Mouse (Mus musculus) lung, adult 18-20 months (tissue): ENCODE measurements around the gene Adora1.

ENCODE experiments used
- DNase-seq, 2 experiments: peaks; one replicate each; pipeline ENCODE4 v3.0.0; 2022; ENCODE audit warnings: mixed read lengths in 2 of 2

Gene Adora1

DNA sequence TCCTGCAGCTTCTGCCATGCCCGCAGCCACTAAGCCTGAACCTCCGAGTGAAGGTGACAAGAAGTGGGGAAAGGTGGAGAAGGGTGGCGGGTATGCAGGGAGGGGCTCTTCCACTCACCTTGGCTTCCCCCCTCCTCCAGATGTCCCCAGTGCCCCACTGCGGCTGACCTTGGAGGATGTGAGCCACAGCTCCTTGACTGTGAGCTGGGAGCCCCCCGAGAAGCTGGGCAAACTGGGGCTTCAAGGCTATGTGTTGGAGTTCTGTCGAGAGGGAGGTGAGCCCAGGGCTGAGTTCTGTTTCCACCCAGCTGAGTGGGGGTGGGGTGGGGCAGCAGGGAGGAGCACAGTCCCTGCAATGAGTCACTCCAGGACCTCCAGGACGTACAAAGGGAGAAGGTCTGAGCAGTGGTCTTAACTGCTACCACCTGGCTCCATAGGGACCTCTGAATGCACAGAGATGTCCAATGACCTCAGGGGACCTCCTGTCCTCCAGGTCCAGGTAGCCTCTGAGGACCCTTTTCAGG is 41.5 kb downstream of the Adora1 start:
- DNase-seq = peak in 1 of 2 experiments; percentile 34

DNA sequence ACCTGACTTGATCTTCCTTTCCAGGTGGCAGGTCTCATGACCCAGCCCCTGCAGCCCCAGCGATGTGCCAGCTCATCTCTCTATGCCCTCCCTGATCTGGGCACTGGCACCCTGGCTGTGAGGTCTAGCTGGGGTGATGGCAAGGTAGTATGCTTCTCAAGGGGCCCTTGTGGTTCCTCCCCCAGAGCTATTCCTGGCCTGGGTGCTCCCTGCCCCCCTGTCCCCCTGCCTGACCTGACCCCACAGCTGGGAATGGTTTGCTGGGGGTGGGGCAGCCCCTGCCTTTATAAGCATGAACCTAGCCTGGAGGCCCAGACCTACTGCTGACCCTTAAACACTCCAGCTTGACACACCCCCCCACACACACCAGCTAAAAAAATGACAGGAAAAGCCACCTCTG is 42.1 kb downstream of the Adora1 start, which contains the start of gene Mybph:
TSS of gene Mybph (plus strand) at position 323 of the 400 bp plus-strand sequence.
- DNase-seq = no peak

DNA sequence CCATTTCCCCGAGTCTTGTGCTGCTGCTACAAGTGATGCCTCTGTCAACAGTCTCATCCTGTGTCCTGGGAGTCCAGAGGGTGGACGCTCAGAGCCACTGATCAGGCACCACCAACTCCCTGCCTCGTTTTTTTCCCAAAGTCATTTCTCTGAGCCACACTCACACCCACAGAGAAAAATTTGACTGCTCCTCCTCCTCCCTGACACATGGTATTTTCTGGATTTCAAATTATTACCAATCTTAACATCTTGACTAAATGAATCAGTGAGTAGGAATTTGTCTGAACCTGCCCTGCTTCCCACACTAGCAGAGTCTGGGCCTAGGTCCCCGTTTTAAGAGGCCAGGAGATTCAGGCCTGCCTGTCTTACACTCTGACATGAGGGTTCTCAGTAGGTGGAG is 43.2 kb downstream of the Adora1 start:
- DNase-seq = no peak

DNA sequence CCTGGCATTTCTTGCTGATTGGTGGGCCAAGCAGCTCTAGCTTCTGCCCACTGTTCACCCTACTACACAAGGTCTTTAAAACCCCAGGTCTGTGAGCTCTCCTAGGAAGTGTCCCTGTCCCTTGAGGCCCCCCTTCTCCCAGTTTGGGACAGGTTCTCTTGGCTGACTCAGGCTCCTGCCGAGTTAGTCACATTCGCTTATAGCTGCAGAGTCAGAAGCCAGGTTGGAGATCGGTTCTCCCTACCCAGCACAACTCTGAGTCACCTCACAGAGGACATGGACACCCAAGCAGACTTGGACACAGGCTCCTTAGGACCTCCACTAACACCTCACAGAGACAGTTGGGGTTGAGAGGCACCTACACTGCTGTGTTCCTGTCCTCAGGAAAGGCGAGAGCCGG is 44.0 kb downstream of the Adora1 start:
- DNase-seq = no peak

DNA sequence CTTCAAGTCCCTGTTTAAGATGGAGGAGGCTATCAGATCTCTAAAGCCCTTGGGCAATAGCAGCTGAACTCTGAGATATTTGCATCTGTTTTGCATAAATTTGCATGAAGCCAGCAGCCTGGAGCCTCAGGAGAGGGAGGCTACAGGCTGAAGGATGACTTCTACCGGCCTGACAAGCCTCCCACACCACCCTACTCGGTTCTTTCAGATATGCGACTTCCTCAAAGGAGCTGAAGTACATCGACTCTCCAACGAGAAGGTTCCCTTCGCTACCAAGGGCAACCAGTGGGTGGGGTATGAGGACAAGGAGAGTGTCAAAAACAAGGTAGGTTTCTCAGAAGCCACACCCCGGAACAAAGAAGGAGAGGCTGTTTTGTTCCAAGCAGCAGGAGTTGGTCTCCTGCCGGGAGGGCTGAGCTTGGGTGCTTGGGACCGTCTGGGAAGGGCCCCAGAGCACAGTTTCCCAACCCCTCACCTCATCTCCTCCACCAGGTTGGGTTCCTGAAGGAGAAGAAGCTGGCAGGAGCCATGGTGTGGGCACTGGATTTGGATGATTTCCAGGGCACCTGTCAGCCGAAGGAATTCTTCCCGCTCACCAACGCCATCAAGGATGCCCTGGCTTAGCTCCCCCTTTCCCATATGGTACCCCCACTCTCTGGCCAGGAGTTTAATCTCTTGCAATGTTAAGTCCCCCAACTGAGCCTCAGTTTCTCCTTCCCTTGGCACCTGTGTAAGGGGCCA is 46.1 kb downstream of the Adora1 start:
- peak; percentile 84 to 89 for DNase-seq

DNA sequence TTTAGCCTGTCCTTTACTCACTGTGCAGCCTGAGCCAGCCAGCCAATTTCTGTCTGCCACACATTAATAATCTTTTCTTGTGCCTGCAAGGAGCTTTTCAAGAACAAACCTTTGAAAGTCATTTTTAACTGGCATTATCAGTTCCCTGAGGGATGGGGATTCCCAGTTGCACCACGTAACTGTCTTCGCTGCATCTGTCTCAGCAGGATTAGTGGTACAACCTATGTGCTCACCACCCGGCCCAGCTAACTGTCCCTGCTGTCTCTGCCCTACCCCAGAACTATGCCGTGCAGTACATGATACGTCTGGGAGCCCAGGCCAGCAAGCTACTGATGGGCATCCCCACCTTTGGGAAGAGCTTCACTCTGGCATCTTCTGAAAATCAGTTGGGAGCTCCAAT is 47.0 kb downstream of the Adora1 start:
- DNase-seq = no peak

DNA sequence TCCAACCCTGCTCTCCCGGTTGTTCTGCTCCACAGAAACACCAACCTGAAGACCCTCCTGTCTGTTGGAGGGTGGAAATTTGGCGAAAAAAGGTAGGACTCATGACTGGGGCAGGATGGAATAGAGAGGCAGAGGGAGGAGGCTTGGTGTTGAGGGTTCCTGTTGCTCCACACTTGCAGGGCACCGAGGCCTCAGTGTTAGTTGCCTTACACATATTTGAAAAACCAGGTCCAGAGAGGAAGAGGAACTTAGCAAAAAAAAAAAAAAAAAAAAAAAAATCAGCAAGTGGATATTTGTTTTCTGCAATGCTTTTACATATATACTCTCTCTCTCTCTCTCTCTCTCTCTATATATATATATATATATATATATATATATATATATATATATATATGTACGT is 51.1 kb downstream of the Adora1 start:
- no peak for DNase-seq

DNA sequence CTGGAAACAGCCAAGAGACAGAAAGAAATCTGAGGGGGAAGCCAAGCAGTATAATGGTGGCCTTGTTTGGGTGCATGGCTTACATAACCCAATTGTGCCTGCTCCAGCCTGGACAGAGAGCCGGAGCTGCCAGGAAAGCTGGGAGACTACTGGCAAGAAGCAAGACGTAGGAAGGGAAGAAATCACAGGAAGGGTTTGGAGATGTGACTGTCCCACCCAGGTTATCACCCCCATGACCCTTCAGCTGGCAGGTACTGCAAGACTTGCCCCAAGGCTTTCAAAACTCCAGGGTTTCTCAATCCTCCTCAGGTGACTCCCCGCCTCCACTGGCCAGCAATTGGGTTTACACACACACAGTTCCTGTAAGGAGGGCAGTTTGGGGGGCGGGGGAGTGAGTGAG is 53.2 kb downstream of the Adora1 start, which contains the start of gene Chil1:
TSS of gene Chil1 (plus strand) at position 152 of the 400 bp plus-strand sequence.
- peak; percentile 82 to 86 for DNase-seq

DNA sequence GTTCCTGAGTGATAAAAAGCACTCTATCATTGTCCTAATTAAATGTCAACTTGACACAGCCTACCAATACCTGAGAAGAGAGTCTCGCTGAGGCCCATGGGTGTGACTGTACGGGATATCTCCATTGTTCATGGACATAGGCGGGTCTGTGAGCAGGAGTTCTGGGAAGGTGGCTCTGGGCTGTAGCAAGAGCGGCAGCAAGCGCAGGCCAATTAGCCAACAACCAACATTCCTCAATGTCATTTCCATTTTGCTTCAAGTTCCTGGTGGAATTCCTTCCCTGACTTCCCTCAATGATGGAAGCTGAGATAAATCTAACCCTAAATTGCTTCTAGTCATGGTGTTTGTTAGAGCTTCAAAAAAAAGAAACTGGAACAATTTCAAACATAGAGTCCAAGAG is 57.3 kb downstream of the Adora1 start:
- no peak for DNase-seq

DNA sequence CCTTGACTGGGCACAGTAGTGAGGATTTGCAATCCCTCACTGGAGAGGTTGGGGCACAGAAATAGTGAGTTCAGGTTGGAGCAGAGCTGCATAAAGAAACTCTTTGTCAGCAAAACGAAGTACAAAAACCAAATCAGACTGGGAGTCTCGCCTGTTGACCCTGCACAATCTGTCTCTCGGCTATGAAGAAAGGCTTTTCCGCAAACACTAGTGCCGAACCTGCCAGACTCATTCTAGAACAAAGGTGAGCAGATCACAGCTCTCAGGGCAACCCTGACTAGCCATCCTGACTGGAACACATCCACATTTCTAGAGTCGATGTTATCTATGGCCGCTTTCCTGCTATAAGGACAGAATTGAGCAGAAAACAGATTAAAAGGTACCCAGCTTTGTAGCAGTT is 62.1 kb downstream of the Adora1 start:
- no peak for DNase-seq

DNA sequence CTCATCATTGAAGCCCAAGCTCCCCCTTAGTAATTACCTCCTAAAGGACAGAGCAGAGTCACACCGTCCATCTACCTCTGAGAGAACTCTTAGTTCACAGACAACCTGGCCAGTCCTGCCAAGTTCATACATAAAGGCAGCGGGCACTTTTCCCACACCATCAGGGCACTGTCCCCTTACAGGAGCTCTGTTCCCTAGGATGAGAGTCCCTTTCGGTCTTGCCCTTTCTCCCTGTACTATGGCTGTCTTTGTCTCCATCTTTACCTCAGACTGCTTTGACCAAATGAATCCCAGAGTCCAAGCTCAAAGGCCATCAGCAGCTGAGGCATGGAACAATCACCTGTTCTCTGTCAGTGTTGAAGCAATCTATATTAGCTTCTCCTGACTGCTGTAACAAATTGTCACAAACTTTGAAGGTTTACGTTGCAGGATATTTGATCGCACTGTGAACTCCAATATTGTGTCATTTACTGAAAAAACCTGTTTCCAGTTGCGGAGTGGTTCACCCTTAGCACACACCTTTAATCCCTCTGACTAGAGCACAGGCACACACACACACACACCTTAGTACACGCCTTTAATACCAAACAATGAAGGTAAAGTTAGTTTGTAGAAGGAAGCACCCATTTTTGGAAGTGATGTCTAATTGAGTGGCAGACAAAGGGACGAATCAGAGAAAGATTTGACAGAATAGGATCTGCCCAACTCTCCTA is 66.1 kb downstream of the Adora1 start:
- no peak for DNase-seq

DNA sequence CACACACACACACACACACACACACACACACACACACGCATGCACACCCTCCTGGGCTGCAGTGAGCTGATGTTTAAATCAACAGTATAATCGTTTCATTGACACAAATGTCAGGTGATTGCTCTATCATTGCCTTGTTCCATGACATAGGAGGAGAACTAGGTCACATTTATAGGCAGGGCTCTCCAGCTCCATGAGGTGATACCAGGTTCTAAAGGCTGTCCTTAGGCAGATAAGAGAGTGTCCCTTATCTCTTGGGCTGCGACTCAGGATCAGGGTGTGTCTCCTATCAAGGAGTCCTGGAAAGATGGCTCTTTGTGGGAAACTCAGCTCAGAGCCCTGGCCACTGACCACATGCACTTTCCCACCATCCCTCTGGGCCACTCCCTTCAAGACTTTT is 66.7 kb downstream of the Adora1 start:
- DNase-seq = no peak

DNA sequence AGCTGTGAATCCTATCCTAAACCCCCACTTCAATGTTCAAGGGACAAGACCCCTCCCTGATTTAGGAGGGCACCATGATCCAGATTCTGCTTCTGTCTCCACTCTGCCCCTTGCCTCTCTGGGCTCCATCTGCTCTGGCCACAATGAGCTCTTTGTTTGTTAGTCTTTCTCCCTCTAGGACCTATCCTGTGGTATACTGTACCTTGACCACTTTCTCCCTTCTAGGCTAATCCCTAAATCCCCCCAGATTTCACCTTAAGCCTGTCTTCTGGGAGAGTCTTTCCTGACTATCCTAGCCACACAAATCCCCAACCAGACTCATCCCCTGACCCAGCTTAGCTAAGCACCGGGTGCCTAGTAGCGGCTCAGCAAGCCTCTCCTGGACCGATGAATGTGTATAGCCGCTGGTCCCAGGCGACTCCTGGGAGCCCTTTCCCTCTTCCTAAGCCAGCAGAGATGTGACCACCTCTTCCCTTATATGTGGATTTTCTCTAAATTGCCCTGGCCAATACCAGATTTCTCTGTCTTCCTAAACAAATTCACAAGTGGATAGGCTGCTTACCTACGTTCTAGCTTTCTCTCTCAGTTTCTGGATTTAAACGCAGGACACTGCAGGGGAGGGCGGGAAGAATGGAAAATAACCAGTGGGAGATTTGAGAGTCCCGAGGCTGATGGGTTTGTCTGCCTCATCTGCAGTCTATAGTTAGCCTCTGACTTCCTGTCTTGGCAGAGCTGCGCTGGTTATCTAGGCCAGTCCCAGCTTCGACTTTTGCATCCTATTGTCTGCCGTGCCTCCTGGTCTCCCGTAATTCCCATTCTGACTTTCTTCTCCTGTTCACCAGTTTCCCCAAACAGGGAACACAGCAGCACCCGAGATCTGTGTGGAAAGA is 67.6 kb downstream of the Adora1 start:
- DNase-seq = no peak

DNA sequence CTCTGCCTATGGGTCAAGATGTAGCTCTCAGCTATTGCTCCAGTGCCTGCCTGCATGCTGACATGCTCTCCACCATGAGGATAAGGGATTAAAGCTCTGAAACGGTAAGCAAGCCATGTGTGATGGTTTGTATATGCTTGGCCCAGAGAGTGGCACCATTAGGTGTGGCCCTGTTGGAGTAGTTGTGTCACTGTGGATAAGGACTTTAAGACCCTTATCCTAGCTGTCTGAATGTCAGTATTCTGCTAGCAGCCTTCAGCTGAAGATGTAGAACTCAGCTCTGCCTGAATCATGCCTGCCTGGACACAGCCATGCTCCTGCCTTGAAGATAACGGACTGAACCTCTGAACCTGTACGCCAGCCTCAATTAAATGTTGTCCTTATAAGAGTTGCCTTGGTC is 68.7 kb downstream of the Adora1 start:
- no peak for DNase-seq

DNA sequence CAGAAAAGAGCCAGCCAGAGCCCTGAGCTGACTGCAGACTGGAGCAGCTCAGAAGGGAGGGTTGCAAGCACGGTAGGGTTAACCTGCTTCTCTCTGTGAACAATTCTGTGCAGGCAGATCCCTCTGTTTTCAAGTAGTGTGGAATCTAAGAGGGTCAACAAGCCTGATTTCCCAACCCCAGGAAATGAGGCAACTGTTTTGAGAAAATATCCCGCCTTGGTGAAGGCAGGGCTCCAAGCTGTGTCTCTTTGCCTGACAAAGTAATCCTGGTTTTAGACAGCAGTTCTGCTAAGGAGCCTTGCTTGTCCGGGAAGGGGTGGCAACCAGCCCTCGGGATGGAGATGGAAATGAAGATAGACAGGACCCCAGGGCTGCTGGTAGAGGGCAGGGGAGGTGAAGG is 70.8 kb downstream of the Adora1 start:
- peak; percentile 70 to 82 for DNase-seq

DNA sequence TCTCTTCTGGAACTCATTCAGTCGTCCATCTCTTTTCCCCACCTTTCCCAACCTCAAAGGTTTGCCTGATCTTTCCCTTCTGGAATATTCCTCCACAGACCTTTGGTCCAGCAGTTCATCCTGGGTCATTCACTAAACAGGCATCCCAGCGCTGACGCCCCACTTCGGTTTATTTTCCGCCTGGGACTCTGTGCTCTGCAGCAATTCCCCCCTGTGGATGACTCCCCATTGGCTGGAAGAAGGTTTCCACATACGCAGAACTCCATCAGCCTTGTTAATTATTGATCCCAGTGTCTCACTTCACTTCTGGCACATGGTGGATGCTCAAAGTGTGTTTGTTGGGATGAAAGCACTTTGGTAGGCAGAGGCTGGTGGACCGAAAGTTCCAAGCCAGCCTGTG is 71.8 kb downstream of the Adora1 start:
- DNase-seq = no peak

DNA sequence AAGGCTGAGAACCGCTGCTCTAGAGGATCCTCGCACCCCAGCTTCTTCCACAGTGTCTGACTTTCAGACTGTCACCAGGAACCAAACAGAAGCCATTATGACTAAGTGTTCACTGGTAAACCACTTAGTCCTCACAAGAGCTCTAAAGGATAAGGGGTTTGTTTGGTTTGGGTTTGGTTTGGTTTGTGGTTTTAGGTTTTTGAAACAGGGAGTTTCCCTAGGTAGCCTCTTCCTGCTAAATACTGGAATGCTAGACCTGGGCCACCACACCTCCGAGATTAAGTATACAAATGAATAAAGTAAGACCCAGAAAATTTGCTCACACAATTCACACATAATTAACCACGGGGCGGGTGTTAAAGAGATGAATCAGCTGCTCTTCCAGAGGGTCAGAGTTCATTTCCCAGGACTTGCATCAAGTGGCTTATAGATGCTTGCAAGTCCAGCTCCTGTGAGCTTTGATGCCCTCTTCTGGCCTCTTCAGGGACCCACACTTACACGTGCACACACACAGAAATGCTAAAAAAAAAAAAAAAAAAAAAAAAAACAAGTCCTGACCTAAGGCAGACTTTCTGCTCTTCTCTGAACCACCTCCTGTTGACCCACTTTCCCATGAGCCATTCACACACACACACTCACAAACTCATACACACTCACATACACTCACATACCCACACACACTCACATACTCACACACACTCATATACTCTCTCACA is 72.6 kb downstream of the Adora1 start:
- DNase-seq = peak; percentile 46 to 71

DNA sequence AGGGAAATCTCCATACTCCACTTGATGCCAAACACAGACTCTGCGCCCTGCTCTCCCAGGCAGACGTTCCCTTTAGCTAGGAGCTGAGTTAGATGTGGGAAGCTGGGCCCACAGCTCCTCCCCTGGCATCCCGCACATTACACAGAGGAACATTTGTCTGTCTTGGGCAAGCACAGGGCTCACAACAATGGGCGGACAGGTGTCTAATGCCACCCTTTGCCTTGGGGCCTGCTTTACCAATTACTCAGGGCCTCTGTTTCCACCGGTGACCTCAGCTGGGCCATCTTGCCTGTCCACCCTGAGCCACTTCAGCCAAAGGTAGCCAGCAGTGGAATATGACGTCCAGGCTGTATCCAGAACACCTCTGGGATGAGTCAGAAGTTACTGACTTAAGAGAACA is 73.8 kb downstream of the Adora1 start:
- DNase-seq = no peak

DNA sequence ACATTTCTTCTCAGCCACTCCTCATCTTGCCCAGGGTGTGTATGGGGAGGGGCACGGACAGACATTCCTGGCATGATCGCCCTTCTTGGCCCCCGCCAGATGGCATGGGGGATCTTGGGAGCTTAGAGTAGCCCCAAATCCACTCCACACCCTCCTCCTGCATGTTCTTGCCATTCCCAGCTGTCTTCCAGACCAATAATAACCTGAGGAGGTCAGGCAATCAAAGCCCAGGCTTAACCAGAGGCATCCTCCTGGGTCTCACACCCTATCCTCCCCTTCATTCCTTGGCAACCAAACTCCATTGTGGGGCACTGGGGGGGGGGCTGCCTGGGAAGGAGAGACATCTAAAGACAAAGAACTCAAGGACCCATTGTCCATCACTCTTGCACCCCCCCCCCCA is 74.8 kb downstream of the Adora1 start:
- DNase-seq = no peak

DNA sequence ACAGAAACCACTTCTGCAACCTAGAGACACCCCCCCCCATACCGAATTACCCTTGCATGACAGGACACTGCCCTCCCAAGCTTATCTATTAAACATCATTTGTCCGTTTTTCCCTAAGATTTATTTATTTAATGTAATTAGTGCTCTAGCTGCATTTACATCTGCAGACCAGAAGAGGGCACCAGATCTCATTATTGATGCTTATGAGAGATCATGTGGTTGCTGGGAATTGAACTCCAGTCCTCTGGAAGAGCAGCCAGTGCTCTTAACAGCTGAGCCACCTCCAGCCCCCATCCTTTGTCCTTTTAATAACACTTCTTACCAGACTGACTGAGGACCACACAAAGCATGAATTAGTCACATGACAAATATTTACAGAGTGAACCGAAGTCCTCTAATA is 80.6 kb downstream of the Adora1 start:
- DNase-seq = no peak

DNA sequence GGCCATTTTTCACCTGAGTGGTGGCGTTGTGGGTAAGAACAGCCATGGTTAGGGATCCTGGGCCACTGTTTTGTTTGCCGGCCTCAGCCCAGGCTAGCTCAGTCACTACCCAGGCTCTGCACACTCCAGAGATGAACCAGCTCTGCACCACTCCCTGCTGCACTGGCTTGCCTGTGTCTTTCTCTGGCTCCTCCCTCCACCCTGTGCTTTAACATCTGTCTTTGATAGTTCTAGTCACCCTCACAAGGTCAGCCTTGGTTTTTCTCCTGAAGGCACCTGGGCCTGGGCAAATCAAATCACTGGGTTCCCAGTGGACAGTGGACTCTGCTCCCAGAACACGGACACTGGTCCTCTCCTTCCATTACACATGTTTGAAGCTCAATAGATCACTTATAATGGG is 81.1 kb downstream of the Adora1 start:
- DNase-seq = no peak
